Mouse (Mus musculus) kidney, postnatal 0 days (tissue): ENCODE data around the gene Rnase12. TPM values are rescaled to one million over a fixed set of nuclear protein-coding genes. Genes with fewer than 3 reads are reported as not detected.

Experiments
- ATAC-seq: fragments of 200-750 bp; cut with Nextera tagmentation; replicated peaks from 2 replicates; pipeline ENCODE4 v1.8.0; 2017; ENCODE audit warnings: low read depth, moderate number of reproducible peaks, moderate TSS enrichment, moderate library complexity; ENCODE audit not compliant: low FRiP score
- DNase-seq: peaks from one replicate; pipeline ENCODE4 v3.0.0-alpha.2; 2016; ENCODE audit warnings: low spot score
- H3K27ac ChIP-seq: fragments of 300-500 bp; sonication (generic); 2 replicates; pipeline ENCODE4 v1.5.1; 2014; ENCODE audit warnings: mild to moderate bottlenecking
- H3K27me3 ChIP-seq: fragments of 300-500 bp; sonication (generic); 2 replicates; pipeline ENCODE4 v1.6.1; 2014; ENCODE audit warnings: low read length, mixed read lengths; ENCODE audit not compliant: insufficient read depth
- H3K36me3 ChIP-seq: fragments of 300-500 bp; sonication (generic); 2 replicates; pipeline ENCODE4 v1.6.1; 2014; ENCODE audit warnings: low read length, mixed read lengths; ENCODE audit not compliant: insufficient read depth
- H3K4me1 ChIP-seq: fragments of 300-500 bp; sonication (generic); replicated peaks from 2 replicates; pipeline ENCODE4 v1.6.1; 2014; ENCODE audit warnings: antibody characterized with exemption, low read length, mixed read lengths; ENCODE audit not compliant: insufficient read depth
- H3K4me2 ChIP-seq: fragments of 300-500 bp; sonication (generic); 2 replicates; pipeline ENCODE4 v1.6.1; 2014; ENCODE audit warnings: mild to moderate bottlenecking, low read length, moderate library complexity, mixed read lengths
- H3K4me3 ChIP-seq: fragments of 300-500 bp; sonication (generic); replicated peaks from 2 replicates; pipeline ENCODE4 v1.5.1; 2014; ENCODE audit warnings: low read depth, low read length
- H3K9ac ChIP-seq: fragments of 300-500 bp; sonication (generic); 2 replicates; pipeline ENCODE4 v1.6.1; 2014; ENCODE audit warnings: low read depth, low read length
- H3K9me3 ChIP-seq: fragments of 300-500 bp; sonication (generic); replicated peaks from 2 replicates; pipeline ENCODE4 v1.6.1; 2016; ENCODE audit warnings: low read length, inconsistent platforms, mixed read lengths
- CTCF ChIP-seq: IDR thresholded peaks from 2 replicates; pipeline ENCODE4 v1.5.1; 2016; ENCODE audit warnings: antibody characterized with exemption, low read depth, mild to moderate bottlenecking, moderate library complexity
- WGBS: fragments of 180-500 bp; shearing (Covaris S2); extraction: QIAGEN DNeasy Blood & Tissue Kit; methylation state at CpG from one replicate; pipeline ENCODE4 v1.1.7; 2014; 5-methylcytosine and 5-hydroxymethylcytosine counted together
- polyA plus RNA-seq: library from polyadenylated mRNA; unstranded; fragments of >200 nt; fragmentation: Nextera tagmentation; extraction: Ambion mirVana; gene quantifications from 2 replicates; pipeline ENCODE4 v1.2.1, GENCODE M21; 2015

Gene Rnase12
- polyA plus RNA-seq, 1 experiment from 2014 or later, result 11.1 TPM

GRCm38 (mm10) chr14:51090921-51091900 is 33.8 kb upstream of the Rnase12 start, which contains the start of the genes Rnase4 and Ang:
Rnase4 (plus strand) TSS chr14:51091077.
Ang (plus strand) TSS chr14:51091150.
- peak within 1 kb of the TSS; percentile 83 for H3K4me2 ChIP-seq
- peak within 1 kb of the TSS; percentile 65 for H3K9ac ChIP-seq
- ATAC-seq (peak; percentile 37; the same call in 1 of the 2 replicates), DNase-seq (peak; percentile 82)
- peak within 1 kb of the TSS; percentile 83 for H3K27ac ChIP-seq
- H3K4me3 ChIP-seq, result peak within 1 kb of the TSS; percentile 75
- H3K36me3 ChIP-seq, result no peaks in the 10 kb centered on the region
- no peaks in the 10 kb centered on the region for H3K4me1 ChIP-seq
- TF ChIP-seq CTCF, result no peak
- 5% methylated on average over 33 of the region's 33 CpGs for WGBS
- no peaks in the 10 kb centered on the region for H3K9me3 ChIP-seq
- H3K27me3 ChIP-seq, result no peaks in the 10 kb centered on the region

- Histone ChIP-seq H3K4me3 (peak overlapping the region; percentile 75), H3K9ac (peak overlapping the region; percentile 65), H3K4me1 (no peaks in the 10 kb centered on the region), H3K4me2 (peak overlapping the region; percentile 83), H3K27me3 (no peaks in the 10 kb centered on the region), H3K9me3 (no peaks in the 10 kb centered on the region), H3K27ac (peak overlapping the region; percentile 83), H3K36me3 (no peaks in the 10 kb centered on the region)
- DNase-seq (peak; percentile 89), ATAC-seq (peak; percentile 46; the same call in 1 of the 2 replicates)
- TF ChIP-seq CTCF, result no peak
- under 1% methylated on average over 27 of the region's 27 CpGs for WGBS
These were observed 32.8 kb upstream of the Rnase12 start for GRCm38 (mm10) chr14:51090077-51090781.

GRCm38 (mm10) chr14:51089674-51090076 is 32.2 kb upstream of the Rnase12 start:
- WGBS, result 1% methylated on average over 15 of the region's 15 CpGs
- peak overlapping the region; percentile 83 for H3K4me2 ChIP-seq

GRCm38 (mm10) chr14:51088970-51089673 is 31.7 kb upstream of the Rnase12 start:
- Histone ChIP-seq H3K4me2 (peak overlapping the region; percentile 83), H3K4me1 (no peaks in the 10 kb centered on the region), H3K27me3 (no peaks in the 10 kb centered on the region), H3K27ac (peak overlapping the region; percentile 83), H3K36me3 (no peaks in the 10 kb centered on the region), H3K4me3 (peak overlapping the region; percentile 75), H3K9me3 (no peaks in the 10 kb centered on the region), H3K9ac (peak overlapping the region; percentile 65)
- WGBS, result under 1% methylated on average over 34 of the region's 34 CpGs
- peak; percentile 95 for DNase-seq
- peak; percentile 91 for ATAC-seq
- no peak for TF ChIP-seq CTCF

More at GRCm38 (mm10) chr14:51089674-51090076, 32.2 kb upstream of the Rnase12 start:
- peak overlapping the region; percentile 65 for H3K9ac ChIP-seq
- no peaks in the 10 kb centered on the region for H3K27me3 ChIP-seq
- H3K4me1 ChIP-seq, result no peaks in the 10 kb centered on the region
- 0 out of 2 replicates have a peak, but pooled peaks have one; percentile 2 for ATAC-seq
- no peaks in the 10 kb centered on the region for H3K9me3 ChIP-seq
- H3K4me3 ChIP-seq, result peak overlapping the region; percentile 75
- peak; percentile 53 for DNase-seq
- no peak for TF ChIP-seq CTCF
- no peaks in the 10 kb centered on the region for H3K36me3 ChIP-seq
- H3K27ac ChIP-seq, result peak overlapping the region; percentile 83

GRCm38 (mm10) chr14:51088166-51088969 is 30.9 kb upstream of the Rnase12 start:
- peak overlapping the region; percentile 83 for H3K27ac ChIP-seq
- ATAC-seq (peak; percentile 14; the same call in 1 of the 2 replicates), DNase-seq (peak; percentile 69)
- H3K27me3 ChIP-seq, result no peaks in the 10 kb centered on the region
- no peaks in the 10 kb centered on the region for H3K9me3 ChIP-seq
- H3K4me3 ChIP-seq, result peak overlapping the region; percentile 75
- peak overlapping the region; percentile 83 for H3K4me2 ChIP-seq
- under 1% methylated on average over 23 of the region's 23 CpGs for WGBS
- H3K36me3 ChIP-seq, result no peaks in the 10 kb centered on the region
- peak overlapping the region; percentile 65 for H3K9ac ChIP-seq
- no peak for TF ChIP-seq CTCF
- H3K4me1 ChIP-seq, result no peaks in the 10 kb centered on the region
